Mouse (Mus musculus): ENCODE measurements at regions not wholly inside any gene's neighbourhood (a gene's known extent, or its start where the extent isn't known, plus 50 kb on each side); places are given as distances from the start of the nearest gene placed in this dataset.

DNA sequence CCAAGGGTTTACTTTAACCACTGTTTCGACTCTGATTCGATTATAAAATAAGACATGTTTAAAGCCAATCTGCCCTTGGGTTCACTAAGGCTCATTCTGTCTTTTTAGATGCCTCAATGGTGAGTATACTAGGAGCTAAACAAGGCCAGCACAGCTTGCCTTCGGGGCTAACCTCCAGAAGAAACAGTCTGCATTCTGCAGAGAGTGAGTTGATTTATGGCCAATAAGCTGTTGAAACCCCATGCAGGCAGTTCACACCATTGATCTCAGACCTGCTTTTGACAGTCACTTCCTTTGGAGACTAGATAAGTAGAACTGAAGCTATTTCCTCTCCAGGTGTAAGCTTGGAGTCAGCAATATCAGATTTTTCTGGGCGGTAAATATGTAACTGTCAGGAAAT lies 679.0 kb downstream of the Pdcd6ip start:
- WGBS (ENCODE audit: missing documents): 71% methylated on average over 4 of the region's 4 CpGs

DNA sequence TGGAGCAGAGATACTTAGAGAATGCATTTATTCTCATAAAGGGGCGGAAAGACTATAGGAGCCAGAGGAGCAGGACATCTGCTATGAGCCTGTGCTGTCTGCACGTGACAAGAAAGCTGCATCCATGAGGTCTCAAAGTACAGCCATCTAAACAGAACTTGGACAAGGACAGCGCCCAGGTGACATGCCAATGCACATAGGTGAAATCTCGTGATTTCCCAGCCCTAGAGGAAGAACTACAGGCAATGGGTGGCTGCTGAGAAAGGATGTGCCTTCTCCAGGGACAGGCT lies 681.2 kb downstream of the Pdcd6ip start:
- 82% methylated on average over 4 of the region's 4 CpGs for WGBS (ENCODE audit: missing documents)
- no peak overlapping the region for H3K27ac ChIP-seq
- H3K4me3 ChIP-seq (ENCODE audit: inconsistent target): no peak overlapping the region
- H3K36me3 ChIP-seq (ENCODE audit: inconsistent target): no peaks in the 10 kb centered on the region
- H3K79me2 ChIP-seq (ENCODE audit: inconsistent target): no peaks in the 10 kb centered on the region

More for the DNA sequence above, 679.0 kb downstream of the Pdcd6ip start:
- Histone ChIP-seq H3K27ac (no peak overlapping the region), H3K36me3 (ENCODE audit: inconsistent target) (no peaks in the 10 kb centered on the region), H3K79me2 (ENCODE audit: inconsistent target) (no peaks in the 10 kb centered on the region), H3K4me3 (ENCODE audit: inconsistent target) (no peak overlapping the region)

DNA sequence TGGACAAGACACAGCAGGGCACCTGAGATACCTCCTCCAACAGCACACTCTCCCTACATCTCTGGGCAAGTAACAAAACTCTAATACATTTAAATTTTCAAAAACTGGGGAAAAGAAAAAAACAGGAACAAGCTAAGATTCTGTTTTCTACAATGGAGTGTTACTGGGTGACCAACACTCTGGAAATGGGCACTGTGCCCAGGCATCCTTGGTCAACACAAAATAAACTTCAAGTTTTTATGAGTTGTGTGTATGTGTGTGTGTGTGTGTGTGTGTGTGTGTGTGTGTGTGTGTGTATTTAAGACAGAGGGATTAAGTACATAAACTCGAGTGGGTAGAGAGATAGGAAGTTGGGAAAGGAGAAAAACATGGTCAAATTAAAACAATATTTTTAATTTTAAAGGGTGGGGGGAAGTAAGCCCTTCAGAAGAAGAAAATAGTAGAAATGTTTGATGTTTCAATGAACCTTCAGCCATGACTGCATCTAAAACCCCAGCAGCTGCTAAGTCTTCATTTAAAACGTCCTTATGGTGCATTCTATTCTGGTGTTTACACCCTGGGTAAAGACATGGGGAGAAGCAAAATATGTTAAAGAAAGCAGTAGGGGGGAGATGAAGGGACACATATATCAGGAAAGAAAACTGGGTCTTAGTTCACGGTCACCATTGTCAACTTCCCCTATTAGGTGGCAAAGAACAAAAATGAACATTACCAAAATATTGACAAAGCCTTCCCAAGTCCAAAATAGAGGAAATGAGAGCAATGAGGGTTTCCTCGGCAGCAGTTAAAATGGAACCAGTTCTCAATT lies 681.8 kb downstream of the Pdcd6ip start:
- WGBS (ENCODE audit: missing documents): 15% methylated on average over 3 of the region's 4 CpGs
- Histone ChIP-seq H3K79me2 (ENCODE audit: inconsistent target) (no peaks in the 10 kb centered on the region), H3K36me3 (ENCODE audit: inconsistent target) (no peaks in the 10 kb centered on the region), H3K27ac (no peak overlapping the region), H3K4me3 (ENCODE audit: inconsistent target) (no peak overlapping the region)

DNA sequence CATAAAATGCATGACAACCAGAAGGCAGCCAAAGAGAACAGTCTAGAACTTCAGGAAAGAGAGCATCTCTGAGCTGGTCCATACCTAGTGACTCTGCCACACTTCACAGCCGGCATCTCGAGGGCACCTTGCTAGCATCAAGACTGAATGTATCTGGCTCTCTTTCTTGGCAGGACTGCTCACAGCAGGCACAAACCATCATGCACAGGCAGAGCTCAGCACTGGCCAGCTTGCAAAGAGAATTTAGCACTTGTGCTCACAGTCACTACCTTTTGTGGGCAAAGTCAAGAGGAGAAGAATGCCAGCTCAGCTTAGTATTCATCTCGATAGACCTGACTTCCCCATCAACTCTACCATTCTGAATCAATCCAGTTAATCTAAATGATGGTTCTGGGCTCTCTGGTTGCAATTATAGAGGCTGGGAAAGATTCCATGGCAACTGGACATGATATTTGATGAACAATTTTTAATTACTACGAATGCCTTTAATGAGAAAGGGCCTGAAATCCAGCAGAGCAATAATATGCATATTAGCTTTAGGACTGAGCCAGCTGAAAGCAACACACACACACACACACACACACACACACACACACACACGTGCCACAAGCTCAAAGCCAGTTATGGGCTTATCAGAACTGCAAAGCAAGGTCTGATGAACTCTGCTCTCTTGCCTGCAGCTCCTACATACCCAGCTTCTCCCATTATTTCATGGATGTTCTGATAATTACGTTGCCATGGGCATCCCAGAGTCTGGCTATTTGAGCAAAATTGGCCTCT lies 686.0 kb downstream of the Pdcd6ip start:
- Histone ChIP-seq H3K27ac (no peak overlapping the region), H3K4me3 (ENCODE audit: inconsistent target) (no peak overlapping the region), H3K79me2 (ENCODE audit: inconsistent target) (no peaks in the 10 kb centered on the region), H3K36me3 (ENCODE audit: inconsistent target) (no peaks in the 10 kb centered on the region)
- 80% methylated on average over 6 of the region's 6 CpGs for WGBS (ENCODE audit: missing documents)

DNA sequence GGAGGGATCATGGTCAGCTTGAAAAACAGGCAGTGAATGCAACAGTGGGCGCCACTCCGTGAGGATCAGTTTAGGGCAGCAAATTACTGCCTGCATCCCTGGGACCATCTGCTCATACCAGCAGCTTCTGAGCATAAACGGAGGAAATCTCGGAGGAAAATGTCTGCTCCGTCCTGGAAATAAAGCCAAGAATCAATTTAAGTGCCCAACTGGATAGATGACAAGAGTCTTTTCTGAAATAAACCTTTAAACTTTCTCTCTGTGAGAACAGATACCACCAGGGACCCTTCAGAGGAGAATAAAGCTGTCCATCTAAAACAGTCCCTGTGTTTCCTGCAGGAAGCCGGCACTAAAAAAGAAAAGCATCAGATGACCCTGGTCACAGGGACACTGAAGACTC lies 688.5 kb downstream of the Pdcd6ip start:
- Histone ChIP-seq H3K4me3 (ENCODE audit: inconsistent target) (no peak overlapping the region), H3K36me3 (ENCODE audit: inconsistent target) (no peaks in the 10 kb centered on the region), H3K79me2 (ENCODE audit: inconsistent target) (no peaks in the 10 kb centered on the region), H3K27ac (no peak overlapping the region)
- 70% methylated on average over 6 of the region's 6 CpGs for WGBS (ENCODE audit: missing documents)

DNA sequence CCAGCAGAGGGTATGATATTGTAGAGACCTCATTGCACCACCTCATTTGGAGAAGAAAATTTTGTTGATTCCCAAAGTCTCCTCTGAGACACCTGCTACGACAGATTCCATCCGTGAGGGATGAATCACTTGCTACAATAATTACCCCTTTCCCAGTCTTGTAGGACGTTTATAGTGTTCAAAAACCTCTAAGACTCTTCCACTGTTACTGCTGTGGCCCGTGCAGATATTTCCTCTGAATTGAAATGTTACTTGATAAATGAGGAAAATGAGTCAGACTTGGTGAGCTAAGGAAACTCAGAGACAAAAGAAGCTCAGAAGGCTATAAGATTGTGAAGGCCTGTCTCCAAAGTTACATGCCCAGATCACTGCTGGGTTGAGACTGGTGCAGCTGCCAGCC lies 700.0 kb downstream of the Pdcd6ip start:
- no peak overlapping the region for H3K4me3 ChIP-seq (ENCODE audit: inconsistent target)

DNA sequence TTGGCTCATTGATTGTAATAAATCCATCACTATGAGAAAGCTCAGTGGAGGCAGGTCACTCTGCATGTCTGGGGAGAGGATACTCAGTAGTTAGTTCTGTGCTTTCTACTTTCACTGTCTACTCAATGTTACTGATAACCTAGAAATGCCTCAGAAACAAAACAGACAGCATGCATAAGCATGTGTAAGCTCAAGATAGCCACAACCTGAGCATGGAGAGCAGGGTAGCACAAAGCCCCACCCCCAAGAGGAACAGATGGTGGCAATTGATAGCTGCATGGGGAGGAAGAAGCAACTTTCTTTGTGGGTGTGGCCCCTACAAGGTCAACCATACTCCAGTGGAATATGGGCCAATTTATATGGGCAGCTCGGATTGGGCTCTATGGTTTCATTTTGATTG lies 711.9 kb downstream of the Pdcd6ip start:
- H3K27ac ChIP-seq: no peak overlapping the region
- 33% methylated on average over 1 of the region's 1 CpGs for WGBS (ENCODE audit: missing documents)
- H3K4me3 ChIP-seq (ENCODE audit: inconsistent target): no peak overlapping the region
- H3K79me2 ChIP-seq (ENCODE audit: inconsistent target): no peaks in the 10 kb centered on the region
- H3K36me3 ChIP-seq (ENCODE audit: inconsistent target): no peaks in the 10 kb centered on the region

More for the DNA sequence above, 700.0 kb downstream of the Pdcd6ip start:
- whole genome bisulfite sequencing (ENCODE audit: missing documents): 79% methylated on average over 4 of the region's 4 CpGs
- Histone ChIP-seq H3K36me3 (ENCODE audit: inconsistent target) (no peaks in the 10 kb centered on the region), H3K27ac (no peak overlapping the region), H3K79me2 (ENCODE audit: inconsistent target) (no peaks in the 10 kb centered on the region)

DNA sequence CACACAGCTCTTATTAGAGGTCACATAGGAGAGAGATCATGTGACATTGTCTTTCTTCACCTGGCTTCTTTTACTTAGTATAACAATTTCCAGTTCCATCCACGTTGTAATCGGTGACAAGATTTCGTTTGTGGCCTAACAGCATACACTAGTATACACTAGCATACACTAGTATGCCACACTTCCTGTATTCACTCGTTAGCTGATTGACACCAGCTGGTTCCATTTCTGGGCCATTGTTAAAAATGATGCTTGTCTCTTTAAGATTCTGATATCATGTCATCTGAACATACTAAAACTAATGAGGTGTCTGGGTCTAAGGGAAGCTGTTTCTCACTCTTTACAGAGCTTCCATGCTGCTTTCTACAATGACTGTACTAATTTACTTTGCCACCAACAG lies 713.3 kb downstream of the Pdcd6ip start:
- Histone ChIP-seq H3K4me3 (ENCODE audit: inconsistent target) (no peak overlapping the region), H3K36me3 (ENCODE audit: inconsistent target) (no peaks in the 10 kb centered on the region), H3K79me2 (ENCODE audit: inconsistent target) (no peaks in the 10 kb centered on the region), H3K27ac (no peak overlapping the region)
- WGBS (ENCODE audit: missing documents): 83% methylated on average over 4 of the region's 4 CpGs

DNA sequence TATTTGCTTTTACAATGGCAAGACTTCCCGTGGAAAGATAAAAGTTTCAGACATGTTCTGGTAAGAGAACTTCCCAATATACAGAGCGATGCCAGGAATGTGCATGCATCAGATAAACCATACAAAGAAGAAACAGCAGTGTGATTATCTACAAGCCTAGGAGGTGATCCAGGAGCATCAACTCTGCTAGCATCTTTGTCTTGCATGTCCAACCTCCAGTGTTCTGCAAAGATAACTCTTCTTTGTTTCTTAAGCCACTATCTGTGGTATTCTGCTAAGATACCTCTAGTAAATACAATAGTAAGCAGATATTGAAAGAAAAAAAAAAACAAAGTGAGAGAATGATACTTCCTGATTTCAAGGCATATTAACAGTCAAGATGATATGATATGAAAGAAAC lies 714.4 kb downstream of the Pdcd6ip start:
- WGBS (ENCODE audit: missing documents): 86% methylated on average over 2 of the region's 2 CpGs
- Histone ChIP-seq H3K36me3 (ENCODE audit: inconsistent target) (no peaks in the 10 kb centered on the region), H3K79me2 (ENCODE audit: inconsistent target) (no peaks in the 10 kb centered on the region), H3K4me3 (ENCODE audit: inconsistent target) (no peak overlapping the region), H3K27ac (no peak overlapping the region)

DNA sequence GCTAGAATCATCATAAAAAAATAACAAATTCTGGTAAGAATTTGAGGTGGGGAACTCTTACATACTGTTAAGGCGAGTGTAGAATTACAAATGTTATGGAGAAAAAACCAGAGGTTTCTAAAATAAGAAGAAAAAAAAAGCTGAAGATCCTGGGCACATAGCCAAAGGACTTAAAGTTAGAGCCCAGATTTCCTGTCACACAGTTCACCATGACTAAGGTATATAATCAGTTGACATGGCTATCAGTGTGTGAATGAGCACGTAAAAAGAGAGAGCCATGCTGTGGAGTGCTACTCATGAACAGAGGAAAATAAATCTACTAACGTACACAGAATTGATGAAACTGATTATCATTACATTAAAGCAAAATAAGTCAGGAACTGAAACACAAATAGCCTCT lies 715.1 kb downstream of the Pdcd6ip start:
- no peaks in the 10 kb centered on the region for H3K36me3 ChIP-seq (ENCODE audit: inconsistent target)
- H3K4me3 ChIP-seq (ENCODE audit: inconsistent target): no peak overlapping the region
- no peak overlapping the region for H3K27ac ChIP-seq
- 10% methylated on average over 3 of the region's 3 CpGs for WGBS (ENCODE audit: missing documents)
- no peaks in the 10 kb centered on the region for H3K79me2 ChIP-seq (ENCODE audit: inconsistent target)

DNA sequence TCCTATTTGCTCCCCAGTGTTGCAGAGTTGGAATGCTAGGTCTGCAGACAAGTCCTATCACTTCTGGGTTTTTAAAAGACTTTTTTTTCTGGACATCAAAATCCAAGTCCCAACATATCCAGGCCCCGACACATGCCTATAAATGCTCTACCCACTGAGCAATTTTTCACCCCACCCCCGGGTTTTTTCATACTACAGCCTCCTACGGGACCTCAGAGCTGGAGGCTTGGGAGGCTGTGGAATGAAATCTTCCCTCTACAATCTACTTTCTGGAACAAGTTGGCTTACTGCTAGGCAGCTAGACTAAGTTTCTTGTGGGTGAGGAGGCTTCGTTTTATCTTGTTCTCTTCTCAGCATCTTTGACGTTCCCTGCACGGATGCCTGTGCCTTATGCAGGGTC lies 724.7 kb downstream of the Pdcd6ip start:
- Histone ChIP-seq H3K79me2 (ENCODE audit: inconsistent target) (no peaks in the 10 kb centered on the region), H3K36me3 (ENCODE audit: inconsistent target) (no peaks in the 10 kb centered on the region), H3K27ac (no peak overlapping the region), H3K4me3 (ENCODE audit: inconsistent target) (no peak overlapping the region)
- 93% methylated on average over 6 of the region's 6 CpGs for whole genome bisulfite sequencing (ENCODE audit: missing documents)

DNA sequence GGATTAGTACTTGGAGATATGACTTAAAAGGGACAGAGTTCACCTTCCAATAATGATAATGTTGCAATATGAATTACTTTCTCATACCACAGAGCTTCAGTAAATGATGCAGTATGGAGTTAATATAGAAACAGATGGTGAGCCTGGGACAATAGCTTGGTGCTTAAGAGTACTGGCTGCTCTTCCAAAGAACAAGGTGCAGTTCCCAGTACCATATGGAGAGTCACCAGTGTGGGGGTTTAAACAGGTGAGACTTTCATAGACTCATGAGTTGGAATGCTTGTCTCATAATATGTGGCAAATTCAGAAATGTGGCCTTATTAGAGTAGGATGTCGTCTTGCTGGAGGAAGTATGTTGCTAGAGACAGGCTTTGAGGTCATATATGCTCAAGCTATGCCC lies 715.8 kb upstream of the Arpp21 start:
- 67% methylated on average over 1 of the region's 1 CpGs for WGBS (ENCODE audit: missing documents)
- Histone ChIP-seq H3K36me3 (ENCODE audit: inconsistent target) (no peaks in the 10 kb centered on the region), H3K27ac (no peak overlapping the region), H3K4me3 (ENCODE audit: inconsistent target) (no peak overlapping the region), H3K79me2 (ENCODE audit: inconsistent target) (no peaks in the 10 kb centered on the region)

DNA sequence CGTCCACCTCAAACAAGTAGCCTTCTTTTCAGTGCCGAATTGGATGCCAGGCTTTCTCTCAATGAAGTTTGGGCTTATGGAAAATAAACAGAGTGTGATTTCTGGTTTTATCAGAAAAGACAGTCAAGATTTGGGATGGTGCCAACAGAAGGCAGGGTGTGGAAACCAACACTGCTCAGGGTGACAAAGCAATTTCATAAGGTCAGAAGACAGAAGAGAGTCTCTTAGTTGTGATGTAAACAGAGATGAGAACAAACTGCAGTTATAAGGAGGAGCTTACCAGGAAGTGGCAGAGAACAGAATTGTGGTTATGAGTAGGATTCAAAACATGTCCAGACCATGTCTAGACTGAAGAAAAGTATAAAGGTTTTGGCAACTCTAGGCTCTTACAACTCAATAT lies 714.3 kb upstream of the Arpp21 start:
- WGBS (ENCODE audit: missing documents): 80% methylated on average over 2 of the region's 2 CpGs
- no peaks in the 10 kb centered on the region for H3K36me3 ChIP-seq (ENCODE audit: inconsistent target)
- H3K27ac ChIP-seq: no peak overlapping the region

DNA sequence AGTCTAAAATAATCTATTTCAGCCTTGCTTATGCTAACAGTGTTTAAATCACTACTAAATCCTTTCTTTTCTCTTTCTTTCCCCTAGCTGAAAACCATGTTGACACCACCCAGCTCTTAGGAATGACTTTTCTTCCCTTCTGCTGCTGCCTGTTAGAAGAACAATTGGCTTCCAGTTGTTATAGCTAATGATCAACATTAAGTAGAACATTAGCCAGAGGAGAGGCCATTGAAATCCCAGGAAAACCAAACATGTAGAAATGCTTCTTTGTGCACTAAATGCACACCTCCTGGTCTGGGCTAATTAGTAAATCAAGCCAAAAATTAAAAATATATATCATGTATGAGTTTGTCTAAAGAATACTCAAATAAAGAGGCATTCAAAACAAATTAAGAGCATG lies 703.0 kb upstream of the Arpp21 start:
- H3K4me3 ChIP-seq (ENCODE audit: inconsistent target): no peak overlapping the region
- H3K27ac ChIP-seq: no peak overlapping the region
- H3K36me3 ChIP-seq (ENCODE audit: inconsistent target): no peaks in the 10 kb centered on the region
- H3K79me2 ChIP-seq (ENCODE audit: inconsistent target): no peaks in the 10 kb centered on the region

More for the DNA sequence above, 714.3 kb upstream of the Arpp21 start:
- Histone ChIP-seq H3K79me2 (ENCODE audit: inconsistent target) (no peaks in the 10 kb centered on the region), H3K4me3 (ENCODE audit: inconsistent target) (no peak overlapping the region)

DNA sequence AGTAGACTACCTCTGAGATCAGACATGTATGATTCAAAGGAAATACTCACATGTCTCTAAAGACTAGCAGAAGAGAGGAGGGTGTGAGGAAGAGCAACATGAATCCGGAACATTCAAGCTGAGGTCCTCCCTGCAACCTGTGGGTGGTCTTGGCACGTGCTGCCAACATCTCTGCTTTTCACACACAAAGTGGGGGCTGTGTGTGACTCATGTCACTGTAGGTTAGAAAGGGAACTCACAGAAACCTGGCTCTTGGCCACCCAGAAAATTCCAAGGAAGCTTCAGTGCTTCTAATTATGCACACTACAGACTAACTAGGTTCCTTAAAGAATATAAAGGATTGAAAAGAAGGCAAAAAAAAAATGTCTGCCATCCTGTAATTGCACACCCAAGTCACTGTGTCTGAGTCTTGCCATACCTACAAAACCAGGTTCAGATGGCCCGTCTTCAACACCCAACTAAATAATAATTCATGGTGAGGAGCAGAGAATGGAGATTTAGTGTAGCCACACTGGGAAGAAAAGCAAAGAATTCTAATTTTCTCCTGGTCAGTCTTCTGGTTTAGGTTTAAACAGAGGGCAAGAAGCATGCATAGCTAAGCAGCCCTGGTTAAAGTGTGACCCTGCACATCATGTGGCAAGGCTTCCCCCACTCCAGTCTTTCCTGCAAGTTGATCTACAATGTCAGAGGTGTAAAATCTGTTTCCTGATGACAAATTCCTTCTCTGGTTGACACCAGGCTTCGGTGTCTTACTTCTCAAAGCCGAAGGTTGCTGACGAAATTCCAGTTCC lies 673.8 kb upstream of the Arpp21 start:
- 75% methylated on average over 6 of the region's 6 CpGs for WGBS (ENCODE audit: missing documents)
- H3K27ac ChIP-seq: no peak overlapping the region
- H3K4me3 ChIP-seq (ENCODE audit: inconsistent target): no peak overlapping the region
- H3K79me2 ChIP-seq (ENCODE audit: inconsistent target): no peaks in the 10 kb centered on the region
- no peaks in the 10 kb centered on the region for H3K36me3 ChIP-seq (ENCODE audit: inconsistent target)

Measured in macrophage (primary cell).